Mouse (Mus musculus): Measurements from ENCODE around the gene 1700022I11Rik. TPM values are rescaled to one million over a fixed set of nuclear protein-coding genes. Genes with fewer than 3 reads are reported as not detected.

1700022I11Rik gene
- polyA plus RNA-seq, 2 experiments = 0.45 TPM; not detected in 1

DNA sequence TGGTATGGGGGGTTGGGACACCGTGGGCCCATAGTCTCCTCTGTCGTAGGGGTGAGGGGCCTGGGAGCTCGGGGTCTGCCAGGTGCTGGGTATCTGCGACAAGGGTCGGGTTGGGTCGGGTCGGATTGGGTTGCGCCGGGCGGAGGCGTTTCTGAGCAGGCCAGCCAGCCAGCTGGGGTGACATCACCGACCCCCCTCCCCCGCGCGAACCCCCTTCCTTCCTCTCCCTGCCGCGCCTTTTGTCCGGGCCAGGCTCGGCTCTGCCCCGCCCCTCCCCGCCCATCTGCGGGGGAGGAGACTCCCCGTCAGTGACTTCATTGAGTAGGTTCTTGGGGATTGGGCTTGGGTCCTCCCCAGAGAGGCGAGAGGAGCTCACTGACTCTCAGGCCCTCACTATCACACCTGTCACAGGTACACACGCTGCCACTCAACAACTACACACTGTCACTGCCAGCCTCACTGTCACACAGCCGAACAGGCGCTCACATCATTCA is 19.3 kb upstream of the 1700022I11Rik start:
- H3K4me2 ChIP-seq (replicated peaks; ENCODE audit: low read depth, low read length, severe bottlenecking) = peak overlapping the region; percentile 75
- peak overlapping the region; percentile 85 for H3K4me3 ChIP-seq (replicated peaks; ENCODE audit: low read length)
- ATAC-seq (ENCODE audit: low FRiP score, low read depth) (peak; percentile 86), DNase-seq (ENCODE audit: low spot score) (peak; percentile 88)
- no peaks in the 10 kb centered on the region for H3K9me3 ChIP-seq (ENCODE audit: control insufficient read depth, low read length)
- peaks cover 9% of the 10 kb centered on the region for H3K4me1 ChIP-seq (ENCODE audit: control insufficient read depth, insufficient read depth, low read length)
- H3K27me3 ChIP-seq (ENCODE audit: control insufficient read depth, insufficient read depth, low read length) = peaks cover 6% of the 10 kb centered on the region; the same call in 1 of the 2 replicates
- 0% methylated on average over 18 of the region's 27 CpGs for WGBS
- H3K27ac ChIP-seq (replicated peaks; ENCODE audit: low read depth, low read length) = peak overlapping the region; percentile 86
- peak overlapping the region; percentile 89 for H3K9ac ChIP-seq (ENCODE audit: low read depth, low read length, severe bottlenecking)
- TF ChIP-seq POLR2A (IDR thresholded peaks at IDR 0.05; ENCODE audit: borderline replicate concordance, extremely low read depth, insufficient read depth, insufficient read length) = no peak
- H3K36me3 ChIP-seq (ENCODE audit: control insufficient read depth, insufficient read depth, low read length) = no peaks in the 10 kb centered on the region

DNA sequence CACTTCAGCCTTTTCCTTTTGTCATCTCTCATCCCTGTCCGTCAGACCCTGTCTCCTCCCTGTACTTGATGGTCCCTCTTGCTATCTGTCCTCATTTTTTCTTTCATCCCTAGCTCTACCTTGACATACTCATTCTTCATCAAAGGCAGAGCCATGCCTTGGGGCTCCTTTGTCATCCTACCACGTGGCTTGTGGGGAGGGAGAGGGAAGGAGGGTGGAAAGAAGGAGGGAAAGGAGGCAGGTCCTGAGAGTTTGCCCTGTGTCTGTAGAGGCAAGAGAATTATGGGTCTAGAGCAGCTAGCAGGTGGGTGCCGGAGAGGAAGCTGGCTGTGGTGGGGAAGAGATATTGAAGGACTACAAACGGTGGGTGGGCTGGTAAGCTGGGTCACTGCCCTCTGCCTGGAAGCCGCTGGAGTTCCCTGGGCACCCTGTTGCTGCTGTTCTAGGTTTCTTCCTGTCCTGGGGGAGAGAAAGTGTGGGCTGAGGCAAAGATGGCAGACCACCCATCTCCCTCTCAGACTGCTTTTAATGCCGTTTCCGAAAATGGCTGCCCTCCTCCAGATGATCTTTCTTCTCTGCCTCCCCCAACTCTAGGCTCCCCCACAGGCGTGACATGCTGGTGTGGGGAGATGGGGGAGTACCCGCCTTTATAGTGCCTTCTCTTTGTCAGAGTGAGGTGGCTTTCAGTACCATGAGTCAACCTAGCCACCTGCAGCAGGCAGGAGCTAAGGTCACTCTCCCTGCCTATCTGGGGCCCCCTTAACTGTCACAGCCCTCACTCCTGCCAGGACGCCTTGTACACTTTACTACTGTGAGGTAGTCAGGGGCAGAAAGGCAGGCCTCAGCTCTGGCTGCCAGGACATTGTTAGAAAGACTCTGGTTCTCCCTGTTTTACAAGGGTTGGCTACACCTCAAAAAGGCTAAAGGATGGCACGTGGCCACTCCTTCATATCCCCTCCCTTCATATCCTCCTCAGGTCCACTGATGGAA is 17.9 kb upstream of the 1700022I11Rik start:
- Histone ChIP-seq H3K4me3 (replicated peaks; ENCODE audit: low read length) (no peak overlapping the region), H3K9ac (ENCODE audit: low read depth, low read length, severe bottlenecking) (0 out of 2 replicates have a peak overlapping the region, but pooled peaks have one; percentile 25), H3K36me3 (ENCODE audit: control insufficient read depth, insufficient read depth, low read length) (peaks cover 3% of the 10 kb centered on the region; the same call in 1 of the 2 replicates), H3K4me2 (replicated peaks; ENCODE audit: low read depth, low read length, severe bottlenecking) (no peak overlapping the region), H3K4me1 (ENCODE audit: control insufficient read depth, insufficient read depth, low read length) (peaks cover 9% of the 10 kb centered on the region), H3K9me3 (ENCODE audit: control insufficient read depth, low read length) (no peaks in the 10 kb centered on the region), H3K27ac (replicated peaks; ENCODE audit: low read depth, low read length) (no peak overlapping the region), H3K27me3 (ENCODE audit: control insufficient read depth, insufficient read depth, low read length) (peaks cover 6% of the 10 kb centered on the region; the same call in 1 of the 2 replicates)
- no peak for ATAC-seq (ENCODE audit: low FRiP score, low read depth)
- DNase-seq (ENCODE audit: low spot score) = no peak
- 49% methylated on average over 11 of the region's 11 CpGs for WGBS
- TF ChIP-seq POLR2A (IDR thresholded peaks at IDR 0.05; ENCODE audit: borderline replicate concordance, extremely low read depth, insufficient read depth, insufficient read length) = no peak

- H3K4me3 ChIP-seq (replicated peaks; ENCODE audit: low read length) = no peak overlapping the region
- no peaks in the 10 kb centered on the region for H3K9me3 ChIP-seq (ENCODE audit: control insufficient read depth, low read length)
- H3K27me3 ChIP-seq (ENCODE audit: control insufficient read depth, insufficient read depth, low read length) = peaks cover 4% of the 10 kb centered on the region; the same call in 1 of the 2 replicates
- TF ChIP-seq POLR2A (IDR thresholded peaks at IDR 0.05; ENCODE audit: borderline replicate concordance, extremely low read depth, insufficient read depth, insufficient read length) = no peak
- no peak overlapping the region for H3K9ac ChIP-seq (ENCODE audit: low read depth, low read length, severe bottlenecking)
- peaks cover 9% of the 10 kb centered on the region for H3K4me1 ChIP-seq (ENCODE audit: control insufficient read depth, insufficient read depth, low read length)
- H3K36me3 ChIP-seq (ENCODE audit: control insufficient read depth, insufficient read depth, low read length) = peaks cover 13% of the 10 kb centered on the region; the same call in 1 of the 2 replicates
- H3K27ac ChIP-seq (replicated peaks; ENCODE audit: low read depth, low read length) = no peak overlapping the region
- 84% methylated on average over 7 of the region's 7 CpGs for WGBS
- DNase-seq (ENCODE audit: low spot score) = no peak
- H3K4me2 ChIP-seq (replicated peaks; ENCODE audit: low read depth, low read length, severe bottlenecking) = no peak overlapping the region
- ATAC-seq (ENCODE audit: low FRiP score, low read depth) = no peak
These were observed 16.8 kb upstream of the 1700022I11Rik start for GRCm38 (mm10) chr4:42952563-42952962.

- no peak overlapping the region for H3K9ac ChIP-seq (ENCODE audit: low read depth, low read length, severe bottlenecking)
- H3K4me2 ChIP-seq (replicated peaks; ENCODE audit: low read depth, low read length, severe bottlenecking) = 0 out of 2 replicates have a peak overlapping the region, but pooled peaks have one; percentile 7
- H3K4me1 ChIP-seq (ENCODE audit: control insufficient read depth, insufficient read depth, low read length) = peaks cover 9% of the 10 kb centered on the region
- TF ChIP-seq POLR2A (IDR thresholded peaks at IDR 0.05; ENCODE audit: borderline replicate concordance, extremely low read depth, insufficient read depth, insufficient read length) = no peak
- no peak overlapping the region for H3K4me3 ChIP-seq (replicated peaks; ENCODE audit: low read length)
- H3K9me3 ChIP-seq (ENCODE audit: control insufficient read depth, low read length) = no peaks in the 10 kb centered on the region
- H3K36me3 ChIP-seq (ENCODE audit: control insufficient read depth, insufficient read depth, low read length) = peaks cover 18% of the 10 kb centered on the region; the same call in 1 of the 2 replicates
- peak; percentile 47 for DNase-seq (ENCODE audit: low spot score)
- 26% methylated on average over 10 of the region's 10 CpGs for WGBS
- peak overlapping the region; percentile 38; the same call in 1 of the 2 replicates for H3K27ac ChIP-seq (replicated peaks; ENCODE audit: low read depth, low read length)
- no peak for ATAC-seq (ENCODE audit: low FRiP score, low read depth)
- H3K27me3 ChIP-seq (ENCODE audit: control insufficient read depth, insufficient read depth, low read length) = no peaks in the 10 kb centered on the region
These were observed 15.8 kb upstream of the 1700022I11Rik start for GRCm38 (mm10) chr4:42953435-42954094.

DNA sequence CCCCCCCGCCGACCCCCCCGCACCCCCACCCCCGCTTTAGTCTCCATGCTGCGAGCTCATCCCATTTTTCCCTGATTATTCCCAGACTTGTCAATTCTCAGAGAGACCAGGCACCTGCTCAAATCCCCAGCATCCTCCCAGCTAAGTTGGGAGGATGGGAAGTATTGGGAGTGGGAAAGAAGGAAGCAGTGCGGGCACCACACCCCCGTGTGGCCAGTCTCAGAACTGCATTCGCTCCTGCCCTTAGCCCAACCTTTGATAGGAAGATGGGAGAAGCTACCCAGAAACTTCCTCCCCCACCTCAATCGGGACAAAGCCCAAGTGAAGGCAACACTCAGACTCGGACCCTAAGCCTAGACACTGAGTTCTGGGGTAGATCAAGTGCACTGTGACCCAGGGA is 15.1 kb upstream of the 1700022I11Rik start:
- Histone ChIP-seq H3K27ac (replicated peaks; ENCODE audit: low read depth, low read length) (no peak overlapping the region), H3K4me3 (replicated peaks; ENCODE audit: low read length) (no peak overlapping the region)

More for the DNA sequence above, 15.1 kb upstream of the 1700022I11Rik start:
- TF ChIP-seq POLR2A (IDR thresholded peaks at IDR 0.05; ENCODE audit: borderline replicate concordance, extremely low read depth, insufficient read depth, insufficient read length) = no peak
- Histone ChIP-seq H3K9ac (ENCODE audit: low read depth, low read length, severe bottlenecking) (no peak overlapping the region), H3K36me3 (ENCODE audit: control insufficient read depth, insufficient read depth, low read length) (peaks cover 18% of the 10 kb centered on the region; the same call in 1 of the 2 replicates), H3K9me3 (ENCODE audit: control insufficient read depth, low read length) (no peaks in the 10 kb centered on the region), H3K4me1 (ENCODE audit: control insufficient read depth, insufficient read depth, low read length) (peaks cover 6% of the 10 kb centered on the region), H3K27me3 (ENCODE audit: control insufficient read depth, insufficient read depth, low read length) (no peaks in the 10 kb centered on the region), H3K4me2 (replicated peaks; ENCODE audit: low read depth, low read length, severe bottlenecking) (no peak overlapping the region)
- WGBS = 14% methylated on average over 10 of the region's 10 CpGs
- DNase-seq (ENCODE audit: low spot score) (peak; percentile 85), ATAC-seq (ENCODE audit: low FRiP score, low read depth) (no peak)

All from limb, embryonic 14.5 days (tissue).